Mouse (Mus musculus) liver, adult (tissue): ENCODE results near the gene Nkain1.

ENCODE experiments used
- GATA4 ChIP-seq: IDR thresholded peaks from 2 replicates; pipeline ENCODE4 v1.6.1; 2014; ENCODE audit warnings: mild to moderate bottlenecking, low read length; ENCODE audit not compliant: insufficient replicate concordance

The Nkain1 gene

GRCm38 (mm10) chr4:130574048-130574413 lies at the start of gene Nkain1:
Nkain1 (minus strand) TSS chr4:130574173.
- no peak for TF ChIP-seq GATA4

DNA sequence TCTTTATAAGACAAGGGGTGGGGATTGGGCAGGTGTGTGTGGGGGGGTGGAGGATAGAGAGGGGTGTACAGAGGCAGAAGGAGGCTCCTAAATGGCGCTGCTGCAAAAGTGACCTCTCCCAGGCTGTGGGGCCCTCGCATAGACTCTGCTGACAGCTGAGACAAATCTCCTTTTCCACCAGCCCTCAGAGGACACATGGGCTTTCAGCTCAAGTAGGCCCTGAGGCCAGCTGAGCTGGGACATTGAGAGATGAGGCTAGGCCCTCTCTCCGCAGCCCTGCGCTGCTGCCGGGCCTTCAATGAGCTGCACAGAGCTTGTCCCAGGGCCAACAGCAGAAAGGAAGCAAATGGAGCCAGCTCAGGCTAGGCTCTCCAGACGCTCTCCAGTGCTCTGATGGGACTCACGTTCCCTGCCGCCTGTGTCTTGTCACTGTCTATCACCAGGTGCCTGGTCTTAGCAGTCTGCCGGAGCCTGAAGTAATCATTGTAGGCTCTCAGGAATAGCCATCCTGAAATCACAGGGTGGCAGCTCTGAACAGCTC lies 4.8 kb upstream of the Nkain1 start:
- TF ChIP-seq GATA4 = no peak

DNA sequence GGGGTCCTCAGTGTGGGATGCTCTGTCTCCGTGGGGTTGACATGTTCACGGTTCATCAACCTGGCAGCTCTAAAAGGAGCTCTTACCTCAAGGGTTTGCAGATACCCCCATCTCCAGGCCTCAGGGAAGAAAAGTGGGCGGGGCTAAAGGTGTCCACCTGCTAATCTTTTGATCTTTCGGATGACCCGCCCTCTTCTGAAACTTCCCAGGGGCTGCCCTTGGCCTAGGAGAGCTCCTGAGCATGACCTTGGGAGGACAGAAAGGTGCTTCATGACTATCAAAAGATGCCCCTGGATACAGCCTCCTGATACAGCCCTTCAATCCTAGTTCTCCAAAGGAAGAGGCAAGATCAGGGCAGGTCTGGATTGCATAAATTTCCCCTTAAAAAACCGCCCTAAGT lies 3.1 kb upstream of the Nkain1 start:
- TF ChIP-seq GATA4 = no peak

- TF ChIP-seq GATA4 = no peak
Measured at GRCm38 (mm10) chr4:130576247-130576931, 2.4 kb upstream of the Nkain1 start.

- TF ChIP-seq GATA4 = no peak
Measured at GRCm38 (mm10) chr4:130575533-130575932, 1.6 kb upstream of the Nkain1 start.

DNA sequence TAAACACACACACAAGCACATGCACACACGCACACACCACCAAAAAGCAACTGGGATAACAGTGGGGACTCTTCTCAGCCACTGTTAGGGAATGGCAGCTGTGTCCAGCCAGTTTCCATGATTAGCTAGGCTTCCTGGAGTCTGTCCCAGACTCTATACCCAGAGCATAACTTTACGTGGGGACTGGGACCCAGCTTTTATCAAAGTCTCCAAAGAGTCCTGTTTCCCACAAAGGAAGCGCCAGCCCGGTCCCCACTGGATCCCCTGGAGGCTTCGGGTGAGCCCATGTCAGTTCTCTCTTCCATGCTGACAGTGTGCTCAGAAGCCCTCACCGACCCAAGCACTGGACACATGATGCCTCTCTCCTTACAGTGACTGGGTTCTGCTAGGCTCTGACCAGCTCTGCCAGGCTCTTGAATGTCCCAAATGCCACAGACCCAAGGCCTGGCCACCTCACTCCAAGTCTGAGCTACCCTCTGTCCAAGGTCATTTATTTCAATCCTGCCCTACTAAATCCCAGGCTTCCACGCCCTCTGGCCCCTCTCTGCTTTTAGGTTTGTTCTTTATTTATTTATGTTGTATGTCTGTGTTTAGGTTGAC lies 988 bp upstream of the Nkain1 start:
- no peak for TF ChIP-seq GATA4

DNA sequence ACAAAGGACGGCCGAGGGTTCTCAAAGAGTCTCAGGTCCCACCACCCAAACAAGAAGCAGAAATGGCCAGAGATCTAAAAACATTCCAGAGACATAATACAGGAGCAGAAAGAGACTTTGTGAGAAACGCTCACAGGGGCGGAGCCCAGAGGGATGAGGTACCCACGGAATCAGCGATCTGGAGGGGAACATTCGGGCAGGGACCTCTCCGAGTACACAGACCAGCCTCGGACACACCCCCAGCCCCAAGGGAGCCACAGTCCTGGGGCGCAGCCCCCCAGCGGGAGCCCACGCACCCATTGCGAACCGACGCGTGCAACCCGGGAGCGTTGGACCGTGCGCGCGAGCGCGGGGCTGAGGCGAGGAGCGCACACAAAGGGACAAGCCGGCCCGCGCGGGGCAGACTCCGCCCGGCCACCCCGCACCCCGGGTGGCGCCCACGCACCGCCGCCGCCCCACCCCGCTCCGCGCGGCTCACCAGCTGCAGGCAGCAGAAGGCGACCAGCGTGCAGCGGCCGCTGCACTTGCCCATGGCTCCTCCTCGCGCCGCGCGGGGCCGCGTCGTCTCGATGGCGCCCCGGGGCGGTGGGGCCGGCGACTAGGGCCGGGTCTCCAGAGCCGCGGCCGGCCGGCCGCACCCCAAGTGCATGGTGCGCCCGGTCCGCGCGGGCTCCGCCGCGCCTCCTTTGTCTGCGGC lies 474 bp downstream of the Nkain1 start:
- no peak for TF ChIP-seq GATA4

DNA sequence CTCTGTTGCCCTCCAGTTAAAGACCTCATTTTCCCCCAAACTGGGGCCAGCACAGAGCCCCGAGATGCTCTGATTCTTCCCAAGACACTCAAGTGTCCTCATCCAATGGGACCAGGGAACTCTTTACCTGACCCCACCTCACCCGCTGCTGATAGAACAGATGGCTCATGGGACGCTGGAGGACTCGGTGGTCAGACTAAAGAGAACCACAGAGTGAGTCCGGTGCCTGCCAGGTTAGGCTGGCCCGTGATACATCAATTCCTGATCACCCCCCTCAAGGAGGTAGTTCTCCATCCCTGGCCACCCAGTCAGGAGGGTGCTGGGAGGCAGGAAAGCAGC lies 992 bp downstream of the Nkain1 start:
- TF ChIP-seq GATA4 = no peak

DNA sequence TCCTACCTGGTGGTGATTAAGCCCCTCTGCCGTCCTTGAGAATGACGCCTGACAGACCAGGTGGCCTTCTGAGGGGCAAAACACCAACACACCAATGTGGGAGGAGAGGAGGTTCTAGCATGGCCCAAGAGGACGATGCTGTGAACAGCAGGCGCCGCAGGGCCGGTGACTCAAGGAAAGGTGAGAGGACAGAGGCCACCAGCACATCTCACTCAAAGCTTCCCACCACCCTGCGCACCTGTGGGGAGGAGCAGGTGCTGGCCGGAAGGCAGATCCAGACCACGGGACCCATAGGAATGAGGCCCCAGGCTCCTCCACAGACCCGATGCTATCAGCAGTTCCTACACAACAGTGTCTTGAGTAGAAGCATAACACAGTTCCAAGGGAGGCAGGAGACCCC lies 1.4 kb downstream of the Nkain1 start:
- TF ChIP-seq GATA4 = no peak

- no peak for TF ChIP-seq GATA4
Measured at GRCm38 (mm10) chr4:130570941-130571720, 2.8 kb downstream of the Nkain1 start.

DNA sequence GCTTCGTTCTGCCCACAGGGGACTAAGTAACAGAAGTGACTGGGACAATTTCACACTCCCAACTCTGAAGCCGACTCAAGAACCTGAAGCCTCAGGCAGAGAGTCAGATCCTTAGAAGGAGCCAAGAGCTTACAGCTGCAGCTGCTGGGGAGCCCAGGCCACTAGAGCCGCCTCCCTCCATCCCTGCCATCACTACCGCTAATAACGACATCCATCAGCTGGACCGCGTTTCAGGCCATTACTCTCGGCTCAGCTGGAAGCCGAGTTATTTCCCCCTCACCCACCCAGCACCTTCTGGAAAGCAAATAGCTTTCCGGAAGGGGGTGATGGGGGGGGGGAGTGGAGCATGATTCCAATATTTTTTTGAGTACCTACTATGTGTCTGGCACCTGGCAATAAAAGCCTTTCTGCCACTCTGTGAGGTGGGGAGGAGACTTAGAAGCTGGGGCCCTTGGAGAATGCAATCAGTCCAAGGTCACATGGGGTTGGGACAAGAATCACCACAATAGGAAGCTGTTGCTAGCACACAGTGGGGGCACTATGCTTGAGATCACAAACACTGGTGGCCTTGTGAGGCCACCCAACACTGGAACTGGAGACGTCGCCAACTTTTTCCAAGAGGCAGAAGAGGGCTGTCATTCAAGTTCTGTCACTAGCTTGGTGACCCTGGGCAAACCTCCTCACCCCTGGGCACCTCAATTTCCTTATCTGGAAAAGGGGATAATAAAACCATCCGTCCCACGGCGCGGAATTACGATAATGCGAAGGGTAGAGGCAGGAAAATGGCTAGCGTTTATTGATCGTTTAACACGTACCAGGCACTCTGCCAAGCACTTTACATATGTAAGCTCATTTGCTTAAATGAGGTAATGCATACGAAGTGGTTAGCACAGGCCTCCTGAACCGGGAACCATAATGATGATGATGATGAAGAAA lies 5.7 kb downstream of the Nkain1 start:
- no peak for TF ChIP-seq GATA4

DNA sequence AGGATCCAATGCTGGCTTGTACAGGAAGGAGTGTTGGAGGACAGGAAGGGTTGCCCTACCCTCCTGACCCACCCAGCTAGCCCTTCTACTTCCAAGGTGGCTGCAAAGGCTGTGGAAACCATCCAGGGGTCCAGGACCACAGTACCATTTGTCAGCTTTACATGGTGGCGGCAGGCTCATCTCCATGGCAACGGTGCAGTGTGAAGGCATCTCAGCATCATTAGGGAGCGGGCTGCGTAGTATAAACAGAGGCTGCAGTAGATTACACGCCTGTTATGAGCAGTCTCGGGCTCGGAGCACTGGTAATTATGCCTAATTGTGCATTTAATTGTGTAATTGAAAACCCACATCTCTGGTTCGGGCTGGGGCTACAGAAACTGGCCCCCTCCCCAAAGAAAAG lies 10.2 kb downstream of the Nkain1 start:
- no peak for TF ChIP-seq GATA4

- no peak for TF ChIP-seq GATA4
Measured at GRCm38 (mm10) chr4:130563260-130563756, 10.7 kb downstream of the Nkain1 start.

DNA sequence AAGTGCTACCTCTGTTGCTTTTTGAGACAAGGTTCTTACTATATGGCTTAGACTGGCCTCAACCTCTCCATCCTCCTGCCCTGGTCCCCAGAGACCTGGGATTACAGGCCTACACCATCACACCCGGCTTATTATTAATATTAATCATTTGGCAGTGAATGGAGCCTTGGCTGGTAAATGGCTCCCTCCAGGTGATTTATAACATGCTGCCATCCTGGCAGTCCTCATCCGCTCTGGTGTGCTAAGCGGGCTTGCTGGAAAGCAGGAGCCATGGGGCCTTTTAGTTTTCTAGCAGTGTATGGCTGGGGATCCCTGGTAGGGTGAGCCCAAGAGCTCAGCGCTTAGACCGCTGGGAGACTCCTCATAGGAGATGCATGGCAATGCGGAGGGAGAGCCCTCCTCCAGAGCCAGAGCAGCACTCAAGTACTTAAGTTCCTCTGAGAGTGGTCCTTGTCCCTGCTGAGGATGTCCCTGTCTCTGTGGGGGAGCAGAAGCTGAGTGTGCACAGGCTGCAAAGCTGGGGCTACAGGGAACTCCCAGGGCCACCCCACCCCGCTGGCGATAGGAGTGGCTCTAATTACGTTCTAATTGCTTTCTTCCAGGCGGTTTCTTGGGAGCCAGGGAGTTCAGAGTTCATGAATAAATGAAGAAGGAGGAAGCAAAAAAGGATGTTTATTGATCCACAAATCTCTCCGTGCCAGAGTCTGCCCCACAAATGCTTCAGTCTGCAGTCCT lies 13.2 kb downstream of the Nkain1 start:
- no peak for TF ChIP-seq GATA4

GRCm38 (mm10) chr4:130559220-130559619 lies 14.8 kb downstream of the Nkain1 start:
- TF ChIP-seq GATA4 = no peak
